Mouse (Mus musculus): Measurements from ENCODE around the gene Thbs3. TPM values are rescaled to one million over a fixed set of nuclear protein-coding genes. Genes with fewer than 3 reads are reported as not detected.

The Thbs3 gene
- total and polyA plus RNA-seq, 3 experiments, result 4.3 to 6.1 (median 5.7) TPM

GRCm38 (mm10) chr3:89209731-89210130 is 5.2 kb upstream of the Thbs3 start:
- peaks cover 63 to 80% of the 10 kb centered on the region in 2 experiments for H3K36me3 ChIP-seq (replicated peaks in 1 of 2; ENCODE audit: control insufficient read depth in 1 of 2, insufficient read depth in 1 of 2, low read length in 1 of 2)
- H3K79me2 ChIP-seq (replicated peaks; ENCODE audit: control insufficient read depth, extremely low read depth, insufficient read depth, poor library complexity, severe bottlenecking), result peaks cover 14% of the 10 kb centered on the region
- H3K27me3 ChIP-seq (replicated peaks), result no peaks in the 10 kb centered on the region
- H3K4me2 ChIP-seq (ENCODE audit: insufficient read depth, low read depth, poor library complexity, severe bottlenecking), result no peak overlapping the region
- H3K9me3 ChIP-seq (replicated peaks; ENCODE audit: low read length), result no peaks in the 10 kb centered on the region
- TF ChIP-seq MXI1 (IDR thresholded peaks at IDR 0.05; ENCODE audit: low read depth, low read length) (no peak), JUN (IDR thresholded peaks at IDR 0.05; ENCODE audit: insufficient read depth, low read depth, low read length) (no peak), MAZ (IDR thresholded peaks at IDR 0.05; ENCODE audit: low read depth, low read length) (no peak), PAX5 (IDR thresholded peaks at IDR 0.05; ENCODE audit: low read length) (no peak)
- H3K27ac ChIP-seq (ENCODE audit: insufficient read depth, low read depth), result no peak overlapping the region
- DNase-seq (ENCODE audit: extremely low read depth), result no peak
- in situ Hi-C loops (cut with MboI; ENCODE audit: low pct_ligation_motif_present, low pct_unique_long_range_greater_than_20kb, low sequenced_read_pairs) (loop anchor here (5.0 kb wide), 1 partner anchor 33 kb away; no protein-coding TSS in a partner anchor), dilution Hi-C loops (cut with MboI; ENCODE audit: extremely low pct_ligation_motif_present, extremely low pct_unique_long_range_greater_than_20kb, low sequenced_read_pairs) (no loop called here)
- H3K9ac ChIP-seq (ENCODE audit: insufficient read depth, low read depth), result no peak overlapping the region
- H3K4me1 ChIP-seq (ENCODE audit: control insufficient read depth in 1 of 2, insufficient read depth in 2 of 2), result peaks cover 5 to 30% of the 10 kb centered on the region in 2 experiments; a peak in 3 of 4 replicates
- H3K4me3 ChIP-seq (replicated peaks in 1 of 3; ENCODE audit: low read depth in 2 of 3, low read length in 2 of 3, poor library complexity in 1 of 3), result no peak overlapping the region

GRCm38 (mm10) chr3:89210162-89210561 is 4.8 kb upstream of the Thbs3 start:
- dilution Hi-C loops (cut with MboI; ENCODE audit: extremely low pct_ligation_motif_present, extremely low pct_unique_long_range_greater_than_20kb, low sequenced_read_pairs), result no loop called here
- Histone ChIP-seq H3K27me3 (replicated peaks) (no peaks in the 10 kb centered on the region), H3K9ac (ENCODE audit: insufficient read depth, low read depth) (no peak overlapping the region), H3K4me1 (ENCODE audit: control insufficient read depth in 1 of 2, insufficient read depth in 2 of 2) (peaks cover 5 to 33% of the 10 kb centered on the region in 2 experiments; a peak in 3 of 4 replicates), H3K9me3 (replicated peaks; ENCODE audit: low read length) (no peaks in the 10 kb centered on the region), H3K36me3 (replicated peaks in 1 of 2; ENCODE audit: control insufficient read depth in 1 of 2, insufficient read depth in 1 of 2, low read length in 1 of 2) (peaks cover 60 to 76% of the 10 kb centered on the region in 2 experiments), H3K4me2 (ENCODE audit: insufficient read depth, low read depth, poor library complexity, severe bottlenecking) (no peak overlapping the region), H3K4me3 (replicated peaks in 1 of 3; ENCODE audit: low read depth in 2 of 3, low read length in 2 of 3, poor library complexity in 1 of 3) (no peak overlapping the region), H3K27ac (ENCODE audit: insufficient read depth, low read depth) (no peak overlapping the region), H3K79me2 (replicated peaks; ENCODE audit: control insufficient read depth, extremely low read depth, insufficient read depth, poor library complexity, severe bottlenecking) (peaks cover 14% of the 10 kb centered on the region)
- TF ChIP-seq TCF12 (IDR thresholded peaks at IDR 0.05; ENCODE audit: low read depth, low read length) (no peak), CTCF (conservative IDR thresholded peaks at IDR 0.05 in 1 of 2, IDR thresholded peaks at IDR 0.05 in 1 of 2; ENCODE audit: low read depth in 2 of 2, low read length in 2 of 2) (no peak), ZNF384 (IDR thresholded peaks at IDR 0.05; ENCODE audit: low read depth, low read length) (no peak), MEF2A (IDR thresholded peaks at IDR 0.05; ENCODE audit: borderline replicate concordance, low read depth, low read length) (no peak), CHD2 (IDR thresholded peaks at IDR 0.05; ENCODE audit: low read length) (no peak), JUN (IDR thresholded peaks at IDR 0.05; ENCODE audit: insufficient read depth, low read depth, low read length) (no peak), MXI1 (IDR thresholded peaks at IDR 0.05; ENCODE audit: low read depth, low read length) (no peak), TBP (conservative IDR thresholded peaks at IDR 0.05; ENCODE audit: low read depth, low read length) (no peak), PAX5 (IDR thresholded peaks at IDR 0.05; ENCODE audit: low read length) (no peak), ZKSCAN1 (IDR thresholded peaks at IDR 0.05; ENCODE audit: borderline replicate concordance, low read depth, low read length) (no peak), MAFK (IDR thresholded peaks at IDR 0.05; ENCODE audit: insufficient replicate concordance, low read length) (no peak)
- in situ Hi-C loops (cut with MboI; ENCODE audit: low pct_ligation_motif_present, low pct_unique_long_range_greater_than_20kb, low sequenced_read_pairs), result no loop called here
- DNase-seq (ENCODE audit: extremely low read depth), result no peak

GRCm38 (mm10) chr3:89210731-89211130 is 4.2 kb upstream of the Thbs3 start:
- dilution Hi-C loops (cut with MboI; ENCODE audit: extremely low pct_ligation_motif_present, extremely low pct_unique_long_range_greater_than_20kb, low sequenced_read_pairs) (no loop called here), in situ Hi-C loops (cut with MboI; ENCODE audit: low pct_ligation_motif_present, low pct_unique_long_range_greater_than_20kb, low sequenced_read_pairs) (no loop called here)
- no peak for DNase-seq (ENCODE audit: extremely low read depth)
- H3K4me2 ChIP-seq (ENCODE audit: insufficient read depth, low read depth, poor library complexity, severe bottlenecking), result no peak overlapping the region
- peaks cover 55 to 70% of the 10 kb centered on the region in 2 experiments for H3K36me3 ChIP-seq (replicated peaks in 1 of 2; ENCODE audit: control insufficient read depth in 1 of 2, insufficient read depth in 1 of 2, low read length in 1 of 2)
- no peak overlapping the region for H3K9ac ChIP-seq (ENCODE audit: insufficient read depth, low read depth)
- H3K9me3 ChIP-seq (replicated peaks; ENCODE audit: low read length), result no peaks in the 10 kb centered on the region
- H3K27me3 ChIP-seq (replicated peaks), result no peaks in the 10 kb centered on the region
- TF ChIP-seq NRF1 (IDR thresholded peaks at IDR 0.05; ENCODE audit: low read depth, low read length) (no peak), MXI1 (IDR thresholded peaks at IDR 0.05; ENCODE audit: low read depth, low read length) (no peak), SIN3A (IDR thresholded peaks at IDR 0.05; ENCODE audit: low read length) (no peak), SMC3 (IDR thresholded peaks at IDR 0.05; ENCODE audit: low read depth, low read length) (no peak), POLR2A (IDR thresholded peaks at IDR 0.05; ENCODE audit: low read depth, low read length) (no peak), RCOR1 (conservative IDR thresholded peaks at IDR 0.05; ENCODE audit: low read depth, low read length) (no peak), TBP (conservative IDR thresholded peaks at IDR 0.05; ENCODE audit: low read depth, low read length) (no peak), CTCF (conservative IDR thresholded peaks at IDR 0.05 in 1 of 2, IDR thresholded peaks at IDR 0.05 in 1 of 2; ENCODE audit: low read depth in 2 of 2, low read length in 2 of 2) (no peak), MAFK (IDR thresholded peaks at IDR 0.05; ENCODE audit: insufficient replicate concordance, low read length) (no peak), TCF12 (IDR thresholded peaks at IDR 0.05; ENCODE audit: low read depth, low read length) (no peak), E2F4 (IDR thresholded peaks at IDR 0.05; ENCODE audit: insufficient replicate concordance, low read depth, low read length) (no peak), MAZ (IDR thresholded peaks at IDR 0.05; ENCODE audit: low read depth, low read length) (no peak), USF1 (IDR thresholded peaks at IDR 0.05; ENCODE audit: low read depth, low read length) (no peak)
- no peak overlapping the region for H3K27ac ChIP-seq (ENCODE audit: insufficient read depth, low read depth)
- peaks cover 14% of the 10 kb centered on the region for H3K79me2 ChIP-seq (replicated peaks; ENCODE audit: control insufficient read depth, extremely low read depth, insufficient read depth, poor library complexity, severe bottlenecking)
- H3K4me1 ChIP-seq (ENCODE audit: control insufficient read depth in 1 of 2, insufficient read depth in 2 of 2), result peaks cover 5 to 39% of the 10 kb centered on the region in 2 experiments; a peak in 3 of 4 replicates
- H3K4me3 ChIP-seq (replicated peaks in 1 of 3; ENCODE audit: low read depth in 2 of 3, low read length in 2 of 3, poor library complexity in 1 of 3), result no peak overlapping the region

Measured in CH12.LX (cell line).